Mouse (Mus musculus): ENCODE data around the gene Accs.

DNA sequence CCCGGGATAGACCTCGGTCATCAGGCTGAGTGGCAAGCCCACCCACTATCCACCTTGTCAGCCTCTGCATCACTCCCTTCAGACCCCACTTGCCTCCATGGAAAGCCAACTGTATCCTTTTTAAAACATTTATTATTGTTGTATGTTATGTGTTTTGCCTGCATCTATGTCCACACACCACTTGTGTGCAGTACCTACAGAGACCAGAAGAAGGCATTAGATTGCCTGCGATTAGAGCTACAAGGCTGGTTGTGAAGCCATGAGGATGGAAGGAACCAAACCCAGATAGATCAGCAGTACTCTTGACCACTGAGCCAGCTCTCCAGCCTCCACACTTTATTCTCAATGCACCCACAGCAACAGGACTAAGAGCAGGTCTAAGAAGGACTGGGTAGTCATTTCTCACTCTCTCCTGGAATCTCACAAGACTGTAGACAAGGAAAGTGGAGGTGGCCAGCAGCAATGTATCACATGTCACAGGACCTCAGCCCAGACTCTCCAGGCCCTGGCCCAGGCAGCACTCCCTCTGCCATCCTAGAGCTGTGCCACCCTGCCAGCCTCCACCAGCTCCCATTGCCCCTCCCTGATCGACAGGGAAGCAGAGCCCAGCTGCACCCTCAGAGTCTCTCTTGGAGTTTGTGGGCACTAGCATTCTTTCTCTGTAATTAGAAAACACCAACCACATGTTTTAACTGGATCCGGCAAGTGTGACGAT, 43.1 kb downstream of the Accs start:
- TF ChIP-seq GATA1 (IDR thresholded peaks at IDR 0.05; ENCODE audit: borderline replicate concordance, low read length) = no peak
- TF ChIP-seq FLI1 (IDR thresholded peaks at IDR 0.05; ENCODE audit: low read length) = no peak

Data from megakaryocyte, embryonic 14.5 days (primary cell).